Mouse (Mus musculus) hindbrain, embryonic 13.5 days (tissue): Measurements from ENCODE around the gene Cacna1c. TPM values are rescaled to one million over a fixed set of nuclear protein-coding genes. Genes with fewer than 3 reads are reported as not detected.

ENCODE experiments used
- ATAC-seq: fragments of 200-750 bp; cut with Nextera tagmentation; 2 replicates; pipeline ENCODE4 v1.8.0; 2017; ENCODE audit warnings: moderate TSS enrichment; ENCODE audit not compliant: low FRiP score
- H3K27ac ChIP-seq: fragments of 300-500 bp; sonication (generic); 2 replicates; pipeline ENCODE4 v1.5.1; 2015; ENCODE audit warnings: inconsistent platforms, mild to moderate bottlenecking, moderate library complexity
- H3K27me3 ChIP-seq: fragments of 300-500 bp; sonication (generic); 2 replicates; pipeline ENCODE4 v1.6.1; 2015; ENCODE audit warnings: mild to moderate bottlenecking, inconsistent platforms
- H3K36me3 ChIP-seq: fragments of 300-500 bp; sonication (generic); 2 replicates; pipeline ENCODE4 v1.6.1; 2015; ENCODE audit warnings: mild to moderate bottlenecking, inconsistent platforms
- H3K4me1 ChIP-seq: fragments of 300-500 bp; sonication (generic); replicated peaks from 2 replicates; pipeline ENCODE4 v1.6.1; 2015; ENCODE audit warnings: inconsistent platforms
- H3K4me2 ChIP-seq: fragments of 300-500 bp; sonication (generic); 2 replicates; pipeline ENCODE4 v1.6.1; 2015; ENCODE audit warnings: inconsistent platforms, mild to moderate bottlenecking, moderate library complexity
- H3K4me3 ChIP-seq: fragments of 300-500 bp; sonication (generic); 2 replicates; pipeline ENCODE4 v1.5.1; 2015; ENCODE audit warnings: mild to moderate bottlenecking, inconsistent platforms
- H3K9ac ChIP-seq: fragments of 300-500 bp; sonication (generic); 2 replicates; pipeline ENCODE4 v1.6.1; 2015; ENCODE audit warnings: mild to moderate bottlenecking, inconsistent platforms
- H3K9me3 ChIP-seq: fragments of 300-500 bp; sonication (generic); 2 replicates; pipeline ENCODE4 v1.6.1; 2016; ENCODE audit warnings: inconsistent platforms
- WGBS: fragments of 180-500 bp; shearing (Covaris S2); methylation state at CpG from one replicate; pipeline ENCODE4 v1.1.7; 2015; 5-methylcytosine and 5-hydroxymethylcytosine counted together
- polyA plus RNA-seq: library from polyadenylated mRNA; unstranded; fragments of >200 nt; fragmentation: Nextera tagmentation; extraction: Ambion mirVana; gene quantifications from 2 replicates; pipeline ENCODE4 v1.2.1, GENCODE M21; 2015

The Cacna1c gene
- polyA plus RNA-seq, 1 experiment from 2014 or later = 6.9 TPM

GRCm38 (mm10) chr6:118906878-118907277 is 289.3 kb downstream of the Cacna1c start:
- H3K9me3 ChIP-seq = no peaks in the 10 kb centered on the region
- no peak overlapping the region for H3K4me3 ChIP-seq
- no peaks in the 10 kb centered on the region for H3K27me3 ChIP-seq
- no peak overlapping the region for H3K4me2 ChIP-seq
- no peak overlapping the region for H3K9ac ChIP-seq
- H3K4me1 ChIP-seq = no peaks in the 10 kb centered on the region
- H3K36me3 ChIP-seq = no peaks in the 10 kb centered on the region
- no peak for ATAC-seq
- WGBS = 90% methylated on average over 5 of the region's 5 CpGs
- no peak overlapping the region for H3K27ac ChIP-seq

GRCm38 (mm10) chr6:118899688-118900087 is 296.5 kb downstream of the Cacna1c start:
- Histone ChIP-seq H3K27me3 (no peaks in the 10 kb centered on the region), H3K36me3 (no peaks in the 10 kb centered on the region), H3K4me3 (no peak overlapping the region), H3K4me2 (no peak overlapping the region), H3K9ac (no peak overlapping the region), H3K4me1 (peaks cover 8% of the 10 kb centered on the region), H3K9me3 (no peaks in the 10 kb centered on the region), H3K27ac (no peak overlapping the region)
- WGBS = 76% methylated on average over 8 of the region's 8 CpGs
- no peak for ATAC-seq

GRCm38 (mm10) chr6:118897101-118897500 is 299.1 kb downstream of the Cacna1c start:
- Histone ChIP-seq H3K27me3 (no peaks in the 10 kb centered on the region), H3K4me3 (no peak overlapping the region), H3K9me3 (no peaks in the 10 kb centered on the region), H3K9ac (no peak overlapping the region), H3K27ac (no peak overlapping the region), H3K4me2 (no peak overlapping the region), H3K4me1 (peaks cover 17% of the 10 kb centered on the region), H3K36me3 (no peaks in the 10 kb centered on the region)
- no peak for ATAC-seq
- WGBS = 52% methylated on average over 5 of the region's 5 CpGs

GRCm38 (mm10) chr6:118894043-118894442 is 302.2 kb downstream of the Cacna1c start:
- Histone ChIP-seq H3K4me1 (peaks cover 17% of the 10 kb centered on the region), H3K9ac (no peak overlapping the region), H3K4me2 (no peak overlapping the region), H3K36me3 (no peaks in the 10 kb centered on the region), H3K27ac (no peak overlapping the region), H3K27me3 (no peaks in the 10 kb centered on the region), H3K9me3 (no peaks in the 10 kb centered on the region), H3K4me3 (no peak overlapping the region)
- 92% methylated on average over 6 of the region's 6 CpGs for WGBS
- no peak for ATAC-seq

GRCm38 (mm10) chr6:118889441-118889840 is 306.8 kb downstream of the Cacna1c start:
- 87% methylated on average over 4 of the region's 4 CpGs for WGBS
- Histone ChIP-seq H3K27me3 (no peaks in the 10 kb centered on the region), H3K9ac (no peak overlapping the region), H3K36me3 (no peaks in the 10 kb centered on the region), H3K9me3 (no peaks in the 10 kb centered on the region), H3K4me1 (peaks cover 16% of the 10 kb centered on the region), H3K4me2 (no peak overlapping the region), H3K27ac (no peak overlapping the region), H3K4me3 (no peak overlapping the region)
- ATAC-seq = no peak

GRCm38 (mm10) chr6:118887032-118887431 is 309.2 kb downstream of the Cacna1c start:
- Histone ChIP-seq H3K4me3 (no peak overlapping the region), H3K4me2 (no peak overlapping the region), H3K9ac (no peak overlapping the region), H3K27ac (no peak overlapping the region), H3K36me3 (no peaks in the 10 kb centered on the region), H3K27me3 (no peaks in the 10 kb centered on the region), H3K4me1 (peaks cover 11% of the 10 kb centered on the region; the same call in 1 of the 2 replicates), H3K9me3 (no peaks in the 10 kb centered on the region)
- no peak for ATAC-seq
- 80% methylated on average over 8 of the region's 8 CpGs for WGBS

GRCm38 (mm10) chr6:118884961-118885360 is 311.3 kb downstream of the Cacna1c start:
- no peaks in the 10 kb centered on the region for H3K9me3 ChIP-seq
- 78% methylated on average over 1 of the region's 1 CpGs for WGBS
- no peaks in the 10 kb centered on the region for H3K36me3 ChIP-seq
- no peak overlapping the region for H3K27ac ChIP-seq
- ATAC-seq = no peak
- H3K4me3 ChIP-seq = no peak overlapping the region
- peaks cover 11% of the 10 kb centered on the region; the same call in 1 of the 2 replicates for H3K4me1 ChIP-seq
- H3K4me2 ChIP-seq = no peak overlapping the region
- no peak overlapping the region for H3K9ac ChIP-seq
- H3K27me3 ChIP-seq = no peaks in the 10 kb centered on the region

GRCm38 (mm10) chr6:118884073-118884551 is 312.1 kb downstream of the Cacna1c start:
- H3K4me1 ChIP-seq = peaks cover 11% of the 10 kb centered on the region; the same call in 1 of the 2 replicates
- no peak overlapping the region for H3K27ac ChIP-seq
- H3K4me3 ChIP-seq = no peak overlapping the region
- no peak overlapping the region for H3K9ac ChIP-seq
- H3K4me2 ChIP-seq = no peak overlapping the region
- H3K9me3 ChIP-seq = no peaks in the 10 kb centered on the region
- H3K36me3 ChIP-seq = no peaks in the 10 kb centered on the region
- 74% methylated on average over 8 of the region's 8 CpGs for WGBS
- ATAC-seq = no peak
- H3K27me3 ChIP-seq = no peaks in the 10 kb centered on the region

GRCm38 (mm10) chr6:118876204-118876603 is 320.0 kb downstream of the Cacna1c start:
- no peak for ATAC-seq
- Histone ChIP-seq H3K27ac (no peak overlapping the region), H3K4me3 (no peak overlapping the region), H3K4me1 (no peaks in the 10 kb centered on the region), H3K9ac (no peak overlapping the region), H3K36me3 (no peaks in the 10 kb centered on the region), H3K4me2 (no peak overlapping the region), H3K9me3 (no peaks in the 10 kb centered on the region), H3K27me3 (no peaks in the 10 kb centered on the region)
- WGBS = 63% methylated on average over 2 of the region's 2 CpGs

GRCm38 (mm10) chr6:118870241-118870841 is 325.9 kb downstream of the Cacna1c start:
- H3K4me2 ChIP-seq = no peak overlapping the region
- no peak for ATAC-seq
- H3K9ac ChIP-seq = no peak overlapping the region
- H3K36me3 ChIP-seq = no peaks in the 10 kb centered on the region
- H3K4me1 ChIP-seq = peaks cover 27% of the 10 kb centered on the region
- H3K4me3 ChIP-seq = no peak overlapping the region
- H3K27me3 ChIP-seq = no peaks in the 10 kb centered on the region
- 68% methylated on average over 7 of the region's 7 CpGs for WGBS
- H3K9me3 ChIP-seq = no peaks in the 10 kb centered on the region
- no peak overlapping the region for H3K27ac ChIP-seq

GRCm38 (mm10) chr6:118867384-118867783 is 328.8 kb downstream of the Cacna1c start:
- no peak overlapping the region for H3K27ac ChIP-seq
- no peaks in the 10 kb centered on the region for H3K9me3 ChIP-seq
- 84% methylated on average over 7 of the region's 7 CpGs for WGBS
- ATAC-seq = no peak
- no peak overlapping the region for H3K4me3 ChIP-seq
- H3K36me3 ChIP-seq = no peaks in the 10 kb centered on the region
- no peak overlapping the region for H3K9ac ChIP-seq
- H3K4me1 ChIP-seq = peaks cover 29% of the 10 kb centered on the region
- H3K27me3 ChIP-seq = no peaks in the 10 kb centered on the region
- H3K4me2 ChIP-seq = no peak overlapping the region

GRCm38 (mm10) chr6:118866889-118867288 is 329.3 kb downstream of the Cacna1c start:
- 77% methylated on average over 3 of the region's 3 CpGs for WGBS
- no peak for ATAC-seq

GRCm38 (mm10) chr6:118865777-118866380 is 330.3 kb downstream of the Cacna1c start:
- no peak for ATAC-seq
- Histone ChIP-seq H3K9ac (no peak overlapping the region), H3K9me3 (no peaks in the 10 kb centered on the region), H3K27me3 (no peaks in the 10 kb centered on the region), H3K4me2 (no peak overlapping the region), H3K4me3 (no peak overlapping the region), H3K27ac (no peak overlapping the region), H3K36me3 (no peaks in the 10 kb centered on the region), H3K4me1 (peaks cover 29% of the 10 kb centered on the region)
- 81% methylated on average over 5 of the region's 5 CpGs for WGBS

More at GRCm38 (mm10) chr6:118866889-118867288, 329.3 kb downstream of the Cacna1c start:
- peaks cover 29% of the 10 kb centered on the region for H3K4me1 ChIP-seq
- no peak overlapping the region for H3K4me2 ChIP-seq
- H3K9ac ChIP-seq = no peak overlapping the region
- no peak overlapping the region for H3K27ac ChIP-seq
- H3K4me3 ChIP-seq = no peak overlapping the region
- H3K27me3 ChIP-seq = no peaks in the 10 kb centered on the region
- no peaks in the 10 kb centered on the region for H3K36me3 ChIP-seq
- H3K9me3 ChIP-seq = no peaks in the 10 kb centered on the region
